Mouse (Mus musculus): ENCODE results near the gene Foxd1.

- TF ChIP-seq CTCF (conservative IDR thresholded peaks at IDR 0.05; ENCODE audit: low read length) (no peak), NANOG (IDR thresholded peaks at IDR 0.05; ENCODE audit: borderline replicate concordance, low read length) (no peak)
Observed at GRCm38 (mm10) chr13:98305257-98305656, 48.8 kb upstream of the Foxd1 start.

Measured in E14TG2a.4 (cell line).